ENCODE assay signal across 9 mouse cellular contexts in the genomic region with DNA sequence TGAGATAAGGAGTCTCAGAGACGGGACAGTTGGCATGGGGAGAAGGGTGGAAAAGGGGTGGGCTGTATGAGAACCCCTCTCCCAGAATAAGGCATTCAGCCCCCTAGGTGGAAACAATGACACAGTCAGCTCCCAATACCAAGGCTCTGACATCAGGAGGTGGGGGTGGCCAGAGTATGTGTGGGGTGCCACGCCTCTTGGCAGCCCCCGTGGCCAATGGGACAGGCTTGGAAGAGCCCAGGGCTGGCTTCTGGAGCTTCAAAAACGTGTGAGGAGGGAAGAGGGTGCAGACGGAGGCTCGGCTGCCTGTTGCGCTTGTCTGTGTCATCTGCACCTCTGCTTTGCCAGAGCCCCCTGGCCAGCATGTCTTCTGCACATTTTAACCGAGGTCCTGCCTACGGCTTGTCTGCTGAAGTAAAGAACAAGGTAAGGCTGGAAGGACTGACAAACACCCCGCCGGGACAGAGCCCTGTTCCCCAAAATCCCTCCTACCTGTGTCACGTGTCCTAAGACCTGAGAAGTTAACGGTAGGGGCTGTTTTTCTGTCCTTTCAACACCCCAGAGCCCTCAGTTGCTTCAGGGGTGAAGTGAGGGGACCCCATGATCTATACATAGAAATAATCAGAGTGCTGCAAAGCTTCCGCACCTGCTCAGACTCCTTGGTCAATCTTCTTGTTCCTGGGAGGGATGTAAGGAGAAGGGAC. TPM values are rescaled to one million over a fixed set of nuclear protein-coding genes. Genes with fewer than 3 reads are reported as not detected.
DNase-seq lines count a peak whose midpoint lies in the region; ATAC-seq and TF ChIP-seq lines count a peak whose summit lies in the region.
"Had no signal": no experiment of that assay in that cellular context is flagged by ENCODE, and none has a peak within 500 bp of the region (broad histone marks: within the 10 kb centered on the region; RNA-seq: fewer than 3 reads in every experiment).

A gene (plus strand): TSS at position 224 of the 704 bp plus-strand sequence.

- no peaks in the 10 kb centered on the region for H3K4me1 ChIP-seq in forebrain, postnatal 0 days (ENCODE audit: insufficient read depth)
- H3K4me1 ChIP-seq in forebrain, embryonic 11.5 days (replicated peaks; ENCODE audit: control insufficient read depth, insufficient read depth, low read length): 0 out of 2 replicates have a peak, but pooled peaks cover 2% of the 10 kb centered on the region
- peaks cover 28% of the 10 kb centered on the region for H3K4me1 ChIP-seq in E14TG2a.4 (replicated peaks; ENCODE audit: low read depth, low read length)
- H3K4me1 ChIP-seq in embryonic facial prominence, embryonic 14.5 days (ENCODE audit: control insufficient read depth, insufficient read depth, low read length): no peaks in the 10 kb centered on the region; the same call in 1 of the 2 replicates
- H3K4me1 ChIP-seq in limb, embryonic 10.5 days: peaks cover 12% of the 10 kb centered on the region
- H3K4me1 ChIP-seq in hindbrain, embryonic 11.5 days (replicated peaks; ENCODE audit: control insufficient read depth, insufficient read depth, low read length): peaks cover 3% of the 10 kb centered on the region; the same call in 1 of the 2 replicates

- H3K27me3 ChIP-seq in forebrain, postnatal 0 days (ENCODE audit: insufficient read depth, low read length): peaks cover 22% of the 10 kb centered on the region
- H3K27me3 ChIP-seq in forebrain, embryonic 11.5 days (ENCODE audit: control insufficient read depth, insufficient read depth, low read length): peaks cover 18% of the 10 kb centered on the region
- peaks cover 72% of the 10 kb centered on the region for H3K27me3 ChIP-seq in E14TG2a.4 (ENCODE audit: insufficient read depth, low read length)
- H3K27me3 ChIP-seq in embryonic facial prominence, embryonic 14.5 days (replicated peaks; ENCODE audit: control insufficient read depth, insufficient read depth, low read length): peaks cover 20% of the 10 kb centered on the region
- H3K27me3 ChIP-seq in limb, embryonic 10.5 days (ENCODE audit: low read depth, poor library complexity, severe bottlenecking): peaks cover 60% of the 10 kb centered on the region
- peaks cover 24% of the 10 kb centered on the region for H3K27me3 ChIP-seq in hindbrain, embryonic 11.5 days (ENCODE audit: control insufficient read depth, insufficient read depth, low read length)

- no peak within 1 kb of the TSS for H3K4me3 ChIP-seq in forebrain, postnatal 0 days (ENCODE audit: low read depth, low read length)
- no peak within 1 kb of the TSS for H3K4me3 ChIP-seq in forebrain, embryonic 11.5 days (ENCODE audit: low read depth, low read length)
- peak within 1 kb of the TSS; percentile 60 for H3K4me3 ChIP-seq in E14TG2a.4 (replicated peaks; ENCODE audit: low read length)
- peak within 1 kb of the TSS; percentile 11; the same call in 1 of the 2 replicates for H3K4me3 ChIP-seq in embryonic facial prominence, embryonic 14.5 days (ENCODE audit: low read depth, low read length)
- peak within 1 kb of the TSS; percentile 24 for H3K4me3 ChIP-seq in limb, embryonic 10.5 days
- H3K4me3 ChIP-seq in hindbrain, embryonic 11.5 days (ENCODE audit: low read depth, low read length): no peak within 1 kb of the TSS
- H3K4me3 ChIP-seq: liver, embryonic 15.5 days had no signal

- no peak for TF ChIP-seq CTCF in forebrain, postnatal 0 days (IDR thresholded peaks at IDR 0.05; ENCODE audit: low read depth)
- no peak for TF ChIP-seq CTCF in E14TG2a.4 (conservative IDR thresholded peaks at IDR 0.05; ENCODE audit: low read length)

- H3K9ac ChIP-seq in forebrain, postnatal 0 days: no peak within 1 kb of the TSS
- no peak within 1 kb of the TSS for H3K9ac ChIP-seq in forebrain, embryonic 11.5 days (ENCODE audit: low read length)
- H3K9ac ChIP-seq in embryonic facial prominence, embryonic 14.5 days (ENCODE audit: low read depth, low read length): no peak within 1 kb of the TSS; the same call in 1 of the 2 replicates
- no peak within 1 kb of the TSS for H3K9ac ChIP-seq in hindbrain, embryonic 11.5 days (ENCODE audit: low read depth, low read length)
- H3K9ac ChIP-seq: liver, embryonic 15.5 days had no signal

- no peak within 1 kb of the TSS for H3K27ac ChIP-seq in forebrain, postnatal 0 days (ENCODE audit: low read depth, low read length)
- no peak within 1 kb of the TSS for H3K27ac ChIP-seq in forebrain, embryonic 11.5 days (ENCODE audit: low read depth, low read length)
- H3K27ac ChIP-seq in embryonic facial prominence, embryonic 14.5 days (replicated peaks; ENCODE audit: low read depth, low read length): no peak within 1 kb of the TSS
- no peak within 1 kb of the TSS for H3K27ac ChIP-seq in limb, embryonic 10.5 days
- H3K27ac ChIP-seq in hindbrain, embryonic 11.5 days (ENCODE audit: low read depth, low read length): no peak within 1 kb of the TSS
- H3K27ac ChIP-seq: liver, embryonic 15.5 days had no signal

- no peak within 1 kb of the TSS for H3K4me2 ChIP-seq in forebrain, postnatal 0 days (ENCODE audit: low read depth)
- no peak within 1 kb of the TSS for H3K4me2 ChIP-seq in forebrain, embryonic 11.5 days (ENCODE audit: low read depth, low read length, severe bottlenecking)
- H3K4me2 ChIP-seq in embryonic facial prominence, embryonic 14.5 days (ENCODE audit: low read depth, low read length): 0 out of 2 replicates have a peak within 1 kb of the TSS, but pooled peaks have one; percentile 18
- no peak within 1 kb of the TSS for H3K4me2 ChIP-seq in hindbrain, embryonic 11.5 days (replicated peaks; ENCODE audit: low read depth, low read length)
- H3K4me2 ChIP-seq: liver, embryonic 15.5 days had no signal

- no peaks in the 10 kb centered on the region for H3K9me3 ChIP-seq in forebrain, postnatal 0 days (ENCODE audit: low read length)
- H3K9me3 ChIP-seq in forebrain, embryonic 11.5 days (ENCODE audit: control insufficient read depth, low read length): no peaks in the 10 kb centered on the region
- H3K9me3 ChIP-seq in E14TG2a.4 (ENCODE audit: low read length): no peaks in the 10 kb centered on the region
- no peaks in the 10 kb centered on the region for H3K9me3 ChIP-seq in embryonic facial prominence, embryonic 14.5 days (ENCODE audit: control insufficient read depth, low read length)
- H3K9me3 ChIP-seq in limb, embryonic 10.5 days (replicated peaks): no peaks in the 10 kb centered on the region
- H3K9me3 ChIP-seq in hindbrain, embryonic 11.5 days (ENCODE audit: control insufficient read depth, low read length): no peaks in the 10 kb centered on the region
- H3K9me3 ChIP-seq: liver, embryonic 15.5 days had no signal

- no peaks in the 10 kb centered on the region for H3K36me3 ChIP-seq in forebrain, postnatal 0 days (ENCODE audit: insufficient read depth)
- no peaks in the 10 kb centered on the region for H3K36me3 ChIP-seq in forebrain, embryonic 11.5 days (ENCODE audit: control insufficient read depth, insufficient read depth, low read length)
- H3K36me3 ChIP-seq in E14TG2a.4 (ENCODE audit: insufficient read depth, low read length): no peaks in the 10 kb centered on the region
- H3K36me3 ChIP-seq in embryonic facial prominence, embryonic 14.5 days (ENCODE audit: control insufficient read depth, insufficient read depth, low read length): no peaks in the 10 kb centered on the region
- H3K36me3 ChIP-seq in limb, embryonic 10.5 days: no peaks in the 10 kb centered on the region
- H3K36me3 ChIP-seq in hindbrain, embryonic 11.5 days (ENCODE audit: control insufficient read depth, insufficient read depth, low read length): no peaks in the 10 kb centered on the region
- H3K36me3 ChIP-seq: liver, embryonic 15.5 days had no signal

- ATAC-seq in forebrain, postnatal 0 days: 0 out of 2 replicates have a peak, but pooled peaks have one; percentile 25
- ATAC-seq in forebrain, embryonic 11.5 days (replicated peaks; ENCODE audit: low FRiP score): no peak
- no peak for ATAC-seq in embryonic facial prominence, embryonic 14.5 days (ENCODE audit: low read depth)
- ATAC-seq in hindbrain, embryonic 11.5 days (ENCODE audit: low FRiP score): no peak

- WGBS in forebrain, postnatal 0 days: 10% methylated on average over 14 of the region's 14 CpGs
- WGBS in forebrain, embryonic 11.5 days: 8% methylated on average over 14 of the region's 14 CpGs
- 7% methylated on average over 9 of the region's 14 CpGs for WGBS in embryonic facial prominence, embryonic 14.5 days
- 9% methylated on average over 14 of the region's 14 CpGs for WGBS in limb, embryonic 10.5 days
- 8% methylated on average over 14 of the region's 14 CpGs for WGBS in hindbrain, embryonic 11.5 days

- DNase-seq in forebrain, postnatal 0 days: no peak
- no peak for DNase-seq in forebrain, embryonic 11.5 days (ENCODE audit: low spot score)
- peak; percentile 41 for DNase-seq in embryonic facial prominence, embryonic 14.5 days (ENCODE audit: low spot score)
- no peak for DNase-seq in limb, embryonic 10.5 days (ENCODE audit: low spot score)
- DNase-seq in T-cell, adult 2 months (ENCODE audit: low spot score): no peak
- DNase-seq in hindbrain, embryonic 11.5 days (ENCODE audit: low spot score): no peak
- DNase-seq in cerebellum, adult 11-12 months: no peak

RNA-seq across cellular contexts. Expression of the gene that starts here (rescaled TPM):
- 0.24 TPM in 1 of 2 replicates, not detected in the other for total RNA-seq in forebrain, postnatal 0 days (2014; rRNA removed)
- 0.24 and 0.86 TPM in 2 replicates for polyA plus RNA-seq in forebrain, postnatal 0 days (2015; fragmentation: Nextera tagmentation; extraction: Ambion mirVana)
- polyA plus RNA-seq in forebrain, embryonic 11.5 days (2014; fragmentation: Nextera tagmentation; extraction: Ambion mirVana): 1.00 and 1.2 TPM in 2 replicates
- polyA plus RNA-seq in embryonic facial prominence, embryonic 14.5 days (2014; fragmentation: Nextera tagmentation; extraction: Ambion mirVana): 5.5 and 7.1 TPM in 2 replicates
- polyA plus RNA-seq in limb, embryonic 10.5 days (2016; fragmentation: Nextera tagmentation; extraction: Ambion mirVana): 0.89 and 2.4 TPM in 2 replicates
- 1.8 and 2.1 TPM in 2 replicates for polyA plus RNA-seq in hindbrain, embryonic 11.5 days (2014; fragmentation: Nextera tagmentation; extraction: Ambion mirVana)

Comparison
In these comparisons a context has a peak if more than half of its experiments do, and no peak if none do; other contexts are left out.
1. Peak in ATAC-seq in forebrain, postnatal 0 days; RNA of the gene not detected or under 1 TPM.
2. H3K4me3 ChIP-seq: peak in E14TG2a.4 (single experiment), embryonic facial prominence, embryonic 14.5 days (single experiment) and limb, embryonic 10.5 days (single experiment); none in forebrain, postnatal 0 days (single experiment), forebrain, embryonic 11.5 days (single experiment) and hindbrain, embryonic 11.5 days (single experiment).